Mouse (Mus musculus): ENCODE data around the gene Cdh13. TPM values are rescaled to one million over a fixed set of nuclear protein-coding genes. Genes with fewer than 3 reads are reported as not detected.
"Not testable (repeated sequence)": the region's sequence is repeated elsewhere in the genome, so short reads cannot be mapped to it uniquely, and the experiment has no call there.

Gene Cdh13
- polyA plus RNA-seq, 1 experiment from 2014 or later: 67.7 TPM

DNA sequence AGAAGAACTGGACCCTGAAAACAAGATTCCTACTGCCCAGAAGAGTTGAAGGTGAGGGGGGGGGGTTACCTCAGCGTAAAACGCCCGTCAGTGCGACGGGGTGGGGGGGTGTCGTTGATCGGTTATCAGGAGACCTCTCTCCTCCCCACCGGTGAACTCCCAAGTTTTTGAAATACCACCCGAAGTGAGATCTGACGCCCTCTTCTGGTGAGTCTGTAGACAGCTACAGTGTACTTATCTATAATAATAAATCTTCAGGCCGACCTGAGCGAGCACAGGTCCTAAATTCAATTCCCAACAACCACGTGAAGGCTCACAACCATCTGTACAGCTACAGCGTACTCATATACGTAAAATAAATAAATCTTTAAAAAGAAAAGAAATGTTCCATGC is 1062.1 kb downstream of the Cdh13 start:
- Histone ChIP-seq H3K27me3 (ENCODE audit: control insufficient read depth, insufficient read depth, low read length) (no peaks in the 10 kb centered on the region; the same call in 1 of the 2 replicates), H3K4me3 (ENCODE audit: low read length) (no peak overlapping the region), H3K27ac (ENCODE audit: low read length) (no peak overlapping the region), H3K4me1 (ENCODE audit: control insufficient read depth, insufficient read depth, low read length) (peaks cover 10% of the 10 kb centered on the region), H3K36me3 (ENCODE audit: control insufficient read depth, insufficient read depth) (peaks cover 35% of the 10 kb centered on the region), H3K9me3 (replicated peaks; ENCODE audit: control insufficient read depth, low read length) (peaks cover 2% of the 10 kb centered on the region; the same call in 1 of the 2 replicates), H3K4me2 (ENCODE audit: low read depth, low read length) (peak overlapping the region; percentile 89; the same call in 1 of the 2 replicates), H3K9ac (ENCODE audit: low read length) (no peak overlapping the region; the same call in 1 of the 2 replicates)
- WGBS: 82% methylated on average over 15 of the region's 15 CpGs
- no peak for ATAC-seq (replicated peaks; ENCODE audit: extremely low read depth, insufficient read depth, low FRiP score)

DNA sequence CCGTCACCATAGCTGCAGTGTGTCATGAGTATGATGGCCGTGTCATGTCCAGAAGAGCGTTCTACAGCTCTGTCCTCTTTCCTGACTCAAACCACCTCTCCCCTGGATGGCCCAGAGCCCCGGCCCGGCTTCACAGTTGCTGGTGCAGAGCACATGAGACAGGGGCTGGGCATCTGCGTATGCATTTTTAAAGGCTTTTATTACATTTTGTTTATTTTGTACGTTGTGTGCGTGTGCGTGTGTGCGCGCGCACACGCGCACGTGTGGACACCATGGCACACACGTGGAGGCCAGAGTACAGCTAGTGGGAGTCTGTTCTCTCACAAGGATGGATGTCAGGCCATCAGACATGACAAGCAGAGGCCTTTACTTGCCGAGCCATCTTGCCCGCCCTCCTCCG is 1068.1 kb downstream of the Cdh13 start:
- H3K27me3 ChIP-seq (ENCODE audit: control insufficient read depth, insufficient read depth, low read length): no peaks in the 10 kb centered on the region
- H3K9me3 ChIP-seq (replicated peaks; ENCODE audit: control insufficient read depth, low read length): no peaks in the 10 kb centered on the region
- H3K36me3 ChIP-seq (ENCODE audit: control insufficient read depth, insufficient read depth): peaks cover 31% of the 10 kb centered on the region
- WGBS: 86% methylated on average over 19 of the region's 19 CpGs
- H3K4me3 ChIP-seq (ENCODE audit: low read length): no peak overlapping the region
- H3K4me1 ChIP-seq (ENCODE audit: control insufficient read depth, insufficient read depth, low read length): peaks cover 2% of the 10 kb centered on the region; the same call in 1 of the 2 replicates
- no peak overlapping the region for H3K9ac ChIP-seq (ENCODE audit: low read length)
- ATAC-seq (replicated peaks; ENCODE audit: extremely low read depth, insufficient read depth, low FRiP score): no peak
- H3K4me2 ChIP-seq (ENCODE audit: low read depth, low read length): no peak overlapping the region
- no peak overlapping the region for H3K27ac ChIP-seq (ENCODE audit: low read length)

DNA sequence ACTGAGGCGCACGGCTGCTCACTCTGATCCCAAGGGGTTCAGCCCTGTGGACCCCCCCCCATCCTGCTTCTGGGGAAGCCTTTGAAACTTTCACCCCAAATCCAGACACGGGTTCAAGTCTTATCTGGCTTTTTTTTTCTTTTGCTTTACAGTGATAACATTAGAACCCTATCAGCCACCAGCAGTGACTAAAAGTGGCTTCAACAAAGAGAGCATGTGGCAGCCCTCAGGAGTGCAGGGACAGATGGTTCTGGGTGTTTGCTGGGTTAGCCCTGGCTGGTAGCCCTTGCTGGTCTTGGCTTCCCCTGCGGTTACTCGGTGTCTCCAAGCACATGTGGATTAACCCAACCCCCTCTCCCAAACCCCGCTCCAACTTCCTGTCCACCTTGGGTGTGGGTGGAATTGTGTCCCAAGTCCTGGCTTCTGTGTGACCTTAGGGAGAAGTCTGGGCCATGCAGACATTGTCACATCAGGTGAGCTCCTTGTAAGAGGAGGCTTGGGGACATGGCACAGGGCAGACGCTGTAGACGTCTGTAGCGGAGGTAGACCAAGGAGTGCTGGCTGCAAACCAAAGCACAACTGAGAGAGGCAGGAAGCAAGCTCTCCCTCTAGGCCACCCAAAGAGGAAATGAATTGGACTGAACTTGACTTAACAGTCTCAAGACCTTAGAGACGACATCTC is 1069.6 kb downstream of the Cdh13 start:
- ATAC-seq (replicated peaks; ENCODE audit: extremely low read depth, insufficient read depth, low FRiP score): no peak
- no peaks in the 10 kb centered on the region for H3K9me3 ChIP-seq (replicated peaks; ENCODE audit: control insufficient read depth, low read length)
- H3K9ac ChIP-seq (ENCODE audit: low read length): no peak overlapping the region
- H3K36me3 ChIP-seq (ENCODE audit: control insufficient read depth, insufficient read depth): peaks cover 16% of the 10 kb centered on the region
- peaks cover 2% of the 10 kb centered on the region; the same call in 1 of the 2 replicates for H3K4me1 ChIP-seq (ENCODE audit: control insufficient read depth, insufficient read depth, low read length)
- WGBS: 56% methylated on average over 10 of the region's 10 CpGs
- no peaks in the 10 kb centered on the region for H3K27me3 ChIP-seq (ENCODE audit: control insufficient read depth, insufficient read depth, low read length)
- no peak overlapping the region for H3K4me3 ChIP-seq (ENCODE audit: low read length)
- no peak overlapping the region for H3K4me2 ChIP-seq (ENCODE audit: low read depth, low read length)
- H3K27ac ChIP-seq (ENCODE audit: low read length): no peak overlapping the region

DNA sequence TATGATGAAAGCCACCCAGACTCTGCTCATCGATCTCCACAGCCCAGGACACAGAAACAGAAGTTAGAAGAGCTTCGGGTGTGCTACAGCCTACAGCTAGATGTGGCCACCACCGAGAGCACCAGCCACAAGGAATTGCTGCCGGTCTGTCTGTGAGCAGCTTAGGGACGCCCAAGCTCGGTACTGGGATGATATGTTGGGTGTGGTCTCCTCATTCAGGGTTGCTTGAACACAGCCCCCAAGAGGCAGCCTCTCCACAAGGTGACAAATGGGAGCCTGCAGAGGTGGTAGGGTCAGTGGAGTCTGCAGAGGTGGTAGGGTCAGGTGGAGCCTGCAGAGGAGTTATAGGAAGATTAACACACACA is 1070.1 kb downstream of the Cdh13 start:
- ATAC-seq (replicated peaks; ENCODE audit: extremely low read depth, insufficient read depth, low FRiP score): no peak
- Histone ChIP-seq H3K4me3 (ENCODE audit: low read length) (no peak overlapping the region), H3K27ac (ENCODE audit: low read length) (no peak overlapping the region), H3K4me1 (ENCODE audit: control insufficient read depth, insufficient read depth, low read length) (peaks cover 2% of the 10 kb centered on the region; the same call in 1 of the 2 replicates), H3K9ac (ENCODE audit: low read length) (no peak overlapping the region), H3K27me3 (ENCODE audit: control insufficient read depth, insufficient read depth, low read length) (no peaks in the 10 kb centered on the region), H3K36me3 (ENCODE audit: control insufficient read depth, insufficient read depth) (peaks cover 11% of the 10 kb centered on the region), H3K4me2 (ENCODE audit: low read depth, low read length) (no peak overlapping the region), H3K9me3 (replicated peaks; ENCODE audit: control insufficient read depth, low read length) (no peaks in the 10 kb centered on the region)
- 77% methylated on average over 6 of the region's 6 CpGs for WGBS

DNA sequence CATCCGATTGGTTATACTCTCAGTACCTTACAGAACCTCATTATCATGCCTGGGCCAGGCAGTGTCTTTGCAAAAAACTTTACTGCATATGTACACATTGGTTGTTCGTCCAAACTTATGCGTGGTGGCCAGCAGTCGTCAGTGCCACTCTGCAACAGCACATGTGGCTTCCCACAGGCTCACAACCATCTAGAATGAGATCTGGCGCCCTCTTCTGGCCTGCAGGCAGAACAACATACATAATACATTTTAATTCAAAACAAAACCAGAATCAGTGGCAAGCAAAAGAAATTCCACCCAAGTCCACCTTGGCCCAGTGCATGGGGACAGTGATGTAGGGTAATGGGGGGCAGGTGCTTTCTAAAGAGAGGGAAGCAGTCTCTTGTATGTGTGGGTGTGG is 1073.1 kb downstream of the Cdh13 start:
- ATAC-seq (replicated peaks; ENCODE audit: extremely low read depth, insufficient read depth, low FRiP score); H3K27ac ChIP-seq (ENCODE audit: low read length); H3K9me3 ChIP-seq (replicated peaks; ENCODE audit: control insufficient read depth, low read length); H3K9ac ChIP-seq (ENCODE audit: low read length); H3K4me3 ChIP-seq (ENCODE audit: low read length); H3K27me3 ChIP-seq (ENCODE audit: control insufficient read depth, insufficient read depth, low read length); H3K4me1 ChIP-seq (ENCODE audit: control insufficient read depth, insufficient read depth, low read length); H3K36me3 ChIP-seq (ENCODE audit: control insufficient read depth, insufficient read depth); H3K4me2 ChIP-seq (ENCODE audit: low read depth, low read length): not testable (repeated sequence)
- WGBS: 61% methylated on average over 5 of the region's 5 CpGs

DNA sequence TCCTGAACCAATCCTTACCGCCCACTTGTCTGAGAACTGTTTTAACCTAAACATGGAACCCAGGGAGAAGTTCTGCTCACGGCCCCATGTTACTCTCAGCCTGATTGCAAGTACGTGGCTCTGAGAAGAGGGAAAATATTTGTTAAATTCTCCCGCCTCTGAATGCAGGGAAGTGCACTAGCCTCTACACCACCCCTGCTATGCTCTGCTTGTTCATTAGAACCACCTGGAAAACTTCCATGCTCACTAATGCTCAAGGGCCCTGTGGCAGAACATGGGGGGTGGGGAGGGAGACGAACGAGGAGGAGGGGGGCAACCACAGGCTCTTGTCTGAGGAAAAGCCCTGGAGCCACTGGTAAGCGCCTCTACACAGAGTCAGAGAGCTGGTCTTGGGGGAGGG is 1074.6 kb downstream of the Cdh13 start:
- H3K9ac ChIP-seq (ENCODE audit: low read length): no peak overlapping the region
- no peak for ATAC-seq (replicated peaks; ENCODE audit: extremely low read depth, insufficient read depth, low FRiP score)
- H3K36me3 ChIP-seq (ENCODE audit: control insufficient read depth, insufficient read depth): no peaks in the 10 kb centered on the region
- no peaks in the 10 kb centered on the region for H3K27me3 ChIP-seq (ENCODE audit: control insufficient read depth, insufficient read depth, low read length)
- no peaks in the 10 kb centered on the region for H3K9me3 ChIP-seq (replicated peaks; ENCODE audit: control insufficient read depth, low read length)
- H3K27ac ChIP-seq (ENCODE audit: low read length): no peak overlapping the region
- peaks cover 1% of the 10 kb centered on the region; the same call in 1 of the 2 replicates for H3K4me1 ChIP-seq (ENCODE audit: control insufficient read depth, insufficient read depth, low read length)
- no peak overlapping the region for H3K4me3 ChIP-seq (ENCODE audit: low read length)
- WGBS: 70% methylated on average over 7 of the region's 7 CpGs
- no peak overlapping the region for H3K4me2 ChIP-seq (ENCODE audit: low read depth, low read length)

DNA sequence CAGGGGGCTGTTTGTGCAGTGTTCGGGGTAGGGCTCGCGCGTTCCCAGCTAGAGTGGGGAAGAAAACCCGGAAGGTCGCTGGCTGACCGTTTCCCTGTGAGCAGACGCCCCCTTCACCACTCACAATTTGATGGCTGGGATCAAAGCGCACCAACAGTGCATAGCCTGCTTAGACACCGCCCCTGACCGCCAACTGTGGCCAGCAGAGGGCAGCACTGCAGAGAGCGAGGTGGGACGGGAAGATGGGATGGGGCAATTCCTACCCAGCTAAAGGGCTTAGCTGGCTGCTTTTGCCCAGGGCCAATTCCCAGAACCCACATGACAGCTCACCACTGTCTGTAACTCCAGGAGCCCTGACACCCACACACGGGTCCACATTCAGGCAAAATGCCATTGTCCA is 1075.3 kb downstream of the Cdh13 start:
- no peak for ATAC-seq (replicated peaks; ENCODE audit: extremely low read depth, insufficient read depth, low FRiP score)
- Histone ChIP-seq H3K27me3 (ENCODE audit: control insufficient read depth, insufficient read depth, low read length) (no peaks in the 10 kb centered on the region), H3K4me3 (ENCODE audit: low read length) (no peak overlapping the region), H3K9ac (ENCODE audit: low read length) (no peak overlapping the region), H3K4me2 (ENCODE audit: low read depth, low read length) (no peak overlapping the region), H3K9me3 (replicated peaks; ENCODE audit: control insufficient read depth, low read length) (no peaks in the 10 kb centered on the region), H3K27ac (ENCODE audit: low read length) (no peak overlapping the region), H3K4me1 (ENCODE audit: control insufficient read depth, insufficient read depth, low read length) (no peaks in the 10 kb centered on the region), H3K36me3 (ENCODE audit: control insufficient read depth, insufficient read depth) (no peaks in the 10 kb centered on the region)
- 45% methylated on average over 14 of the region's 14 CpGs for WGBS

DNA sequence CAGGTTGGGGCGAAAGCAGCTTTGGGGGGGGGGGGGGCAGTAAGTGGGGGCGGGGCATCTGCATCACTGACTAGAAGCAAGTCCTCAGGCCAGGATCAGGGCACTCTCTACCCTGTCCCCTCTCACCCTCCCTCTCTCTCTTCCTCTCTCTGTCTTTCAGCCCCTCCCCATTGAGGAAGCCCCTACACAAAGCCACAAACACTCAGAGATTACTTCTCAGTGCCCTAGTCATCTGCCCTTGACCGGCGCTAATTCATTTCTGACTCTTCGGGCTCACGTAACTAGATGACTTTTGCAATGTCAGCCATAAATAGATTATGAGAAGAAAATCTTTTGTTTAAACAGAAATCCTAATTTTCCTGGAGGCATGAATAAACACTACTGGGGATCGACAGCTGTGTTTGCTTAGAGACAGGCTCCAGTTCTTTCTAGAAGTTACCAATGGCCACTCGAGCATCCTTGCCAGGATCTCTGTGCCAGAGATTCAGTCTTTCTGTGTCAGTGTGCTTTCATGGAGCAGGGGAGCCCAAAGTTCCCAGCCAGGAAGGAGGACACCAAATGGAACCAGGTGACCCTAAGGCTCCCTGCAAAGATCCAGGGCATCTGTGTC is 1077.3 kb downstream of the Cdh13 start:
- H3K27ac ChIP-seq (ENCODE audit: low read length): no peak overlapping the region
- no peaks in the 10 kb centered on the region for H3K27me3 ChIP-seq (ENCODE audit: control insufficient read depth, insufficient read depth, low read length)
- H3K4me2 ChIP-seq (ENCODE audit: low read depth, low read length): no peak overlapping the region
- no peak overlapping the region for H3K4me3 ChIP-seq (ENCODE audit: low read length)
- ATAC-seq (replicated peaks; ENCODE audit: extremely low read depth, insufficient read depth, low FRiP score): no peak
- no peaks in the 10 kb centered on the region for H3K36me3 ChIP-seq (ENCODE audit: control insufficient read depth, insufficient read depth)
- no peaks in the 10 kb centered on the region for H3K4me1 ChIP-seq (ENCODE audit: control insufficient read depth, insufficient read depth, low read length)
- no peak overlapping the region for H3K9ac ChIP-seq (ENCODE audit: low read length)
- no peaks in the 10 kb centered on the region for H3K9me3 ChIP-seq (replicated peaks; ENCODE audit: control insufficient read depth, low read length)
- WGBS: 67% methylated on average over 8 of the region's 8 CpGs
